Mouse (Mus musculus): Measurements from ENCODE around the gene Aftph. TPM values are rescaled to one million over a fixed set of nuclear protein-coding genes. Genes with fewer than 3 reads are reported as not detected.

Gene Aftph
- polyA plus RNA-seq, 1 experiment from 2014 or later = 16.5 TPM

DNA sequence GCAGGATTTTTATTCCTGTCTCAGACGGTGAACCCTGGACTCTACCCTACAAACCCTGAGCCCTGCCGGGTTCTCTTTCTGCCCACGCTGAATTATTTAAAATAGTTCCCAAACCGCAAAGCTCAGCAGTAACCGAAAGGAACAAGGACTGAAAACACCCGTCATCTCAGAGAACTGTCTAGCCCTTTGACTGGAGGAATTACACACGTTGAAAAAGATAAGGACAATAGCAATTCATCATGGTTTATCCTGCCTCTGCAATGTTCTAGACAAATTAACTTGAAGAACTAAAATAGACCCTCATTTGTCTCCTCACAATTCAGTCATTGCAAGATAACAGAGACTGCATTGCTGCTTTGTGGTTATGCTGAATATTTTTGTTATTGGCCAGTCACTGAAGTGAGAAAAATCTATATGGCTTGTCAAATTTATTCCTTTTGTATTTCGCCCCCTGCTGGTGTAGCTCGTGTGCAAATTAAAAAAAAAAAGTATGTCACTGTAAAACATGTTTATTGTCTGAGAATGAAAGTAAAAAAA lies 1.0 kb upstream of the Aftph start:
- Histone ChIP-seq H3K4me2 (ENCODE audit: low read depth, severe bottlenecking) (peak overlapping the region; percentile 78), H3K9me3 (ENCODE audit: control insufficient read depth, low read length) (no peaks in the 10 kb centered on the region), H3K27me3 (ENCODE audit: control insufficient read depth, insufficient read depth, low read length) (no peaks in the 10 kb centered on the region), H3K4me1 (ENCODE audit: control insufficient read depth, insufficient read depth, low read length) (no peaks in the 10 kb centered on the region), H3K27ac (replicated peaks; ENCODE audit: low read depth, low read length) (peak overlapping the region; percentile 84; the same call in 1 of the 2 replicates), H3K36me3 (ENCODE audit: control insufficient read depth, insufficient read depth, low read length) (no peaks in the 10 kb centered on the region), H3K9ac (ENCODE audit: low read length) (peak overlapping the region; percentile 74; the same call in 1 of the 2 replicates), H3K4me3 (ENCODE audit: low read depth, low read length) (peak overlapping the region; percentile 72)
- peak; percentile 69 for DNase-seq (ENCODE audit: low spot score)
- under 1% methylated on average over 9 of the region's 9 CpGs for WGBS
- no peak for ATAC-seq (ENCODE audit: insufficient number of reproducible peaks, low FRiP score, low TSS enrichment, low read depth)

DNA sequence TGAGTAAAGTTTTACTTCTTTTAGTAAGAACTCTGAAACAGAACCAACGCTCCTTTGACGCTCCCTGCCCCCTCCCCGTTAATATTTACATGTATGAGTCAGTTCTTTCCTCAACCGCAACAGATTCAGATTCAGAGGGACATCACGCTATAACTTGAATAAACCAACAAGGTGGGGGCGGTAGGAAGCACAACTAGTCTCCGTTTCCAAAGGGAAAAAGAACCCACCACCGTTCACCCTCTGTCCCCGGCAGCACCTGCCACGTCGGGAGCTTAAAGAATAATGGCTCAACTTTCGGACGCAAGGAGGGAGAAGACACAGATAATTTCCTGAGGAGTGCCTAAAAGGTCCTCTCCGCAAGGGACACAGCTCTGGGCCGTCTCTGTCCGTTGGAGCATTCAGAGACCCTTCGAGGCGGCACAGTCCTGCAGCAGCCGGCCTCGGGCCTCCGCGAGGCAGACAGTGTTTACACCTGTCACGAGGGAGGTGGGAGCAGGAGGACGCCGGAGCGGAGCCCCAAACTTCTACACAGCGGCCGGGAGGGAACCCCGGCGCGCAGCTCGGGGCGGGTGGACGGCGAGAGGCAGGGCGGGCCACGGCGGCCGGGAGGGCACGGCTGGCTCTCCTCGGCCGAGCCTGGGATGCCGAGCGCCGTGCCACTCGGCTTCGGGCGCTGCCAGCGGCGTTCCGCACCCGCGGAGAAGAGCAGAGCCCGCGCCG lies 748 bp downstream of the Aftph start:
- peak overlapping the region; percentile 72 for H3K4me3 ChIP-seq (ENCODE audit: low read depth, low read length)
- H3K4me1 ChIP-seq (ENCODE audit: control insufficient read depth, insufficient read depth, low read length) = no peaks in the 10 kb centered on the region
- H3K27ac ChIP-seq (replicated peaks; ENCODE audit: low read depth, low read length) = peak overlapping the region; percentile 84; the same call in 1 of the 2 replicates
- H3K9ac ChIP-seq (ENCODE audit: low read length) = peak overlapping the region; percentile 74
- DNase-seq (ENCODE audit: low spot score) (peak; percentile 63), ATAC-seq (ENCODE audit: insufficient number of reproducible peaks, low FRiP score, low TSS enrichment, low read depth) (peak; percentile 60)
- no peaks in the 10 kb centered on the region for H3K27me3 ChIP-seq (ENCODE audit: control insufficient read depth, insufficient read depth, low read length)
- H3K4me2 ChIP-seq (ENCODE audit: low read depth, severe bottlenecking) = peak overlapping the region; percentile 84
- no peaks in the 10 kb centered on the region for H3K9me3 ChIP-seq (ENCODE audit: control insufficient read depth, low read length)
- H3K36me3 ChIP-seq (ENCODE audit: control insufficient read depth, insufficient read depth, low read length) = no peaks in the 10 kb centered on the region
- under 1% methylated on average over 53 of the region's 56 CpGs for WGBS

DNA sequence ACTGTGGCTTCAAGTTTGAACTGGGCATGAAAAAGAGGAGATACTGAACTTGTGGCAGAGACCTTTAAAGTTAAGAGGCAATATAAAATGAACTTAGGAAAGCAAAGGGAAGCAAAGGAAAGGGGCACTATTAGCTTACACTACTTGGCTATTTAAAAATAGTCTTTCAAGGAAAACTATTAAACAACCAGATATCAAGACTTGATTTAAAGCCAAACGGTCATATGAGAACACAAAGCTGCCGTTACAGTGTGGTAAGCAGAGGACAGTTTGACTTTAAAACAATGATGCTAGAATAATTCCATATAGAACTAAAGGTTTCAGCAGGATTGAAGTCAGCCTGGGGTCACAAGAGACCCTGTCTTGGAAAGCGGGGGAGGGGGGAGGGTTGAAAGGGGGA lies 7.3 kb downstream of the Aftph start:
- H3K4me2 ChIP-seq (ENCODE audit: low read depth, severe bottlenecking) = no peak overlapping the region
- 83% methylated on average over 3 of the region's 3 CpGs for WGBS
- no peak for DNase-seq (ENCODE audit: low spot score)
- H3K9me3 ChIP-seq (ENCODE audit: control insufficient read depth, low read length) = no peaks in the 10 kb centered on the region
- no peak for ATAC-seq (ENCODE audit: insufficient number of reproducible peaks, low FRiP score, low TSS enrichment, low read depth)
- H3K27me3 ChIP-seq (ENCODE audit: control insufficient read depth, insufficient read depth, low read length) = no peaks in the 10 kb centered on the region
- no peaks in the 10 kb centered on the region for H3K36me3 ChIP-seq (ENCODE audit: control insufficient read depth, insufficient read depth, low read length)
- H3K9ac ChIP-seq (ENCODE audit: low read length) = no peak overlapping the region
- H3K4me1 ChIP-seq (ENCODE audit: control insufficient read depth, insufficient read depth, low read length) = no peaks in the 10 kb centered on the region
- H3K4me3 ChIP-seq (ENCODE audit: low read depth, low read length) = no peak overlapping the region
- H3K27ac ChIP-seq (replicated peaks; ENCODE audit: low read depth, low read length) = no peak overlapping the region

- no peak overlapping the region for H3K27ac ChIP-seq (replicated peaks; ENCODE audit: low read depth, low read length)
- DNase-seq (ENCODE audit: low spot score) (no peak), ATAC-seq (ENCODE audit: insufficient number of reproducible peaks, low FRiP score, low TSS enrichment, low read depth) (no peak)
- no peaks in the 10 kb centered on the region for H3K9me3 ChIP-seq (ENCODE audit: control insufficient read depth, low read length)
- H3K27me3 ChIP-seq (ENCODE audit: control insufficient read depth, insufficient read depth, low read length) = no peaks in the 10 kb centered on the region
- H3K4me3 ChIP-seq (ENCODE audit: low read depth, low read length) = no peak overlapping the region
- no peaks in the 10 kb centered on the region for H3K4me1 ChIP-seq (ENCODE audit: control insufficient read depth, insufficient read depth, low read length)
- no peaks in the 10 kb centered on the region for H3K36me3 ChIP-seq (ENCODE audit: control insufficient read depth, insufficient read depth, low read length)
- H3K9ac ChIP-seq (ENCODE audit: low read length) = no peak overlapping the region
- H3K4me2 ChIP-seq (ENCODE audit: low read depth, severe bottlenecking) = no peak overlapping the region
- 62% methylated on average over 3 of the region's 3 CpGs for WGBS
Observed at GRCm38 (mm10) chr11:20733486-20734030, 7.8 kb downstream of the Aftph start.

DNA sequence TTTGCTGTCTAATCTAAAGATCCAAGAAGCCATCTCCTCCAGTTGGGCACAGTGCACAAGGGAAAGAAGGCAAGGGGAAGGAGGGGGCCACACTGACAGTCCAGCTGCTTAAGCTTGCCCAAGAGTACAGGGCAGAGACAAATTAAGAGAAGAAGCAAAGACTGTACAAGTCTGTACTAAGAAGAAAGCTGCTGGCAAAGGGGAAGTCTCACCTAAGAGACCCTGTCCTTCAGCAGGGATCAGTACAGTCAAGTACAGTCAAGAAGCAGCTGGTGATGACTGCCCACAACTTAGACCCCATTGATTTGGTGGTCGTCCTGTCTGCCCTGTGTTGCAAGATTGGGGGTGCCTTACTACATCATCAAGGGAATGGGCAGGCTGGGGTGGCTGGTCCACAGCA lies 12.0 kb downstream of the Aftph start:
- H3K9ac ChIP-seq (ENCODE audit: low read length) = no peak overlapping the region
- H3K36me3 ChIP-seq (ENCODE audit: control insufficient read depth, insufficient read depth, low read length) = peaks cover 2% of the 10 kb centered on the region; the same call in 1 of the 2 replicates
- H3K4me1 ChIP-seq (ENCODE audit: control insufficient read depth, insufficient read depth, low read length) = no peaks in the 10 kb centered on the region
- no peak overlapping the region for H3K4me2 ChIP-seq (ENCODE audit: low read depth, severe bottlenecking)
- H3K27ac ChIP-seq (replicated peaks; ENCODE audit: low read depth, low read length) = no peak overlapping the region
- H3K9me3 ChIP-seq (ENCODE audit: control insufficient read depth, low read length) = no peaks in the 10 kb centered on the region
- 76% methylated on average over 1 of the region's 1 CpGs for WGBS
- no peaks in the 10 kb centered on the region for H3K27me3 ChIP-seq (ENCODE audit: control insufficient read depth, insufficient read depth, low read length)
- no peak overlapping the region for H3K4me3 ChIP-seq (ENCODE audit: low read depth, low read length)
- DNase-seq (ENCODE audit: low spot score) (no peak), ATAC-seq (ENCODE audit: insufficient number of reproducible peaks, low FRiP score, low TSS enrichment, low read depth) (no peak)

GRCm38 (mm10) chr11:20728044-20728443 lies 13.3 kb downstream of the Aftph start:
- WGBS = 85% methylated on average over 2 of the region's 2 CpGs
- DNase-seq (ENCODE audit: low spot score) (no peak), ATAC-seq (ENCODE audit: insufficient number of reproducible peaks, low FRiP score, low TSS enrichment, low read depth) (no peak)
- H3K9ac ChIP-seq (ENCODE audit: low read length) = no peak overlapping the region
- no peak overlapping the region for H3K4me2 ChIP-seq (ENCODE audit: low read depth, severe bottlenecking)
- H3K27ac ChIP-seq (replicated peaks; ENCODE audit: low read depth, low read length) = no peak overlapping the region
- no peaks in the 10 kb centered on the region for H3K9me3 ChIP-seq (ENCODE audit: control insufficient read depth, low read length)
- peaks cover 2% of the 10 kb centered on the region; the same call in 1 of the 2 replicates for H3K36me3 ChIP-seq (ENCODE audit: control insufficient read depth, insufficient read depth, low read length)
- no peaks in the 10 kb centered on the region for H3K4me1 ChIP-seq (ENCODE audit: control insufficient read depth, insufficient read depth, low read length)
- H3K27me3 ChIP-seq (ENCODE audit: control insufficient read depth, insufficient read depth, low read length) = no peaks in the 10 kb centered on the region
- no peak overlapping the region for H3K4me3 ChIP-seq (ENCODE audit: low read depth, low read length)

DNA sequence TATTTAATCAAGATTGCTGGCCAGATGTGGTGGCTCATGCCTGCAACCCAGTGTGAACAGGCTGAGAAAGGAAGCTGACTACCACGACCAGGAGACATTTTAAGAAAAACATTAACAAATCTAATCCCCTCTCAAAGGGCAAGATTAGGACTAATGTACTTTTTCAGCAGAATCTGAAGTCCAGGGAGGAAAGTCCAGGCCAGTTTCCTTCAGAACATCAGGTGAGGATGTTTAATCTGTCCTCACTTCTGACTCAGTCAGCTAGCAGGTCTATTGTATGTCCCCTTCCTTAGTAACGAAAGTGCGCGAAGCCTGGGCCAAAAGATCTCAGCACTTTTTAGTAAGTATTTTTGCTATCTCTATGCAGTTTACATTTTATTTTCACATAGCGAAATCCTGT lies 17.8 kb downstream of the Aftph start:
- Histone ChIP-seq H3K27ac (replicated peaks; ENCODE audit: low read depth, low read length) (no peak overlapping the region), H3K9ac (ENCODE audit: low read length) (no peak overlapping the region), H3K27me3 (ENCODE audit: control insufficient read depth, insufficient read depth, low read length) (no peaks in the 10 kb centered on the region), H3K4me2 (ENCODE audit: low read depth, severe bottlenecking) (no peak overlapping the region), H3K4me1 (ENCODE audit: control insufficient read depth, insufficient read depth, low read length) (no peaks in the 10 kb centered on the region), H3K4me3 (ENCODE audit: low read depth, low read length) (no peak overlapping the region), H3K36me3 (ENCODE audit: control insufficient read depth, insufficient read depth, low read length) (peaks cover 2% of the 10 kb centered on the region; the same call in 1 of the 2 replicates), H3K9me3 (ENCODE audit: control insufficient read depth, low read length) (no peaks in the 10 kb centered on the region)
- 90% methylated on average over 5 of the region's 5 CpGs for WGBS
- DNase-seq (ENCODE audit: low spot score) (no peak), ATAC-seq (ENCODE audit: insufficient number of reproducible peaks, low FRiP score, low TSS enrichment, low read depth) (no peak)

GRCm38 (mm10) chr11:20712068-20712671 lies 29.2 kb downstream of the Aftph start:
- no peak overlapping the region for H3K4me2 ChIP-seq (ENCODE audit: low read depth, severe bottlenecking)
- DNase-seq (ENCODE audit: low spot score) (no peak), ATAC-seq (ENCODE audit: insufficient number of reproducible peaks, low FRiP score, low TSS enrichment, low read depth) (no peak)

More at GRCm38 (mm10) chr11:20712068-20712671, 29.2 kb downstream of the Aftph start:
- WGBS = 84% methylated on average over 9 of the region's 9 CpGs
- no peaks in the 10 kb centered on the region for H3K9me3 ChIP-seq (ENCODE audit: control insufficient read depth, low read length)
- H3K36me3 ChIP-seq (ENCODE audit: control insufficient read depth, insufficient read depth, low read length) = no peaks in the 10 kb centered on the region
- no peak overlapping the region for H3K9ac ChIP-seq (ENCODE audit: low read length)
- no peak overlapping the region for H3K27ac ChIP-seq (replicated peaks; ENCODE audit: low read depth, low read length)
- H3K4me1 ChIP-seq (ENCODE audit: control insufficient read depth, insufficient read depth, low read length) = no peaks in the 10 kb centered on the region
- no peaks in the 10 kb centered on the region for H3K27me3 ChIP-seq (ENCODE audit: control insufficient read depth, insufficient read depth, low read length)
- H3K4me3 ChIP-seq (ENCODE audit: low read depth, low read length) = no peak overlapping the region
